Mouse (Mus musculus) liver (tissue): ENCODE results near the gene Phc3.
A peak's percentile ranks its signal among the peaks of the same experiment; 100 is the strongest.

Source experiments
- DNase-seq: peaks from one replicate; pipeline ENCODE4 v3.0.0-alpha.2; 2020; ENCODE audit warnings: mixed read lengths

Phc3 gene

GRCm38 (mm10) chr3:30976991-30977603 is 7.9 kb upstream of the Phc3 start:
- no peak for DNase-seq

- peak; percentile 62 for DNase-seq
Measured at GRCm38 (mm10) chr3:30975102-30975754, 6.0 kb upstream of the Phc3 start.

DNA sequence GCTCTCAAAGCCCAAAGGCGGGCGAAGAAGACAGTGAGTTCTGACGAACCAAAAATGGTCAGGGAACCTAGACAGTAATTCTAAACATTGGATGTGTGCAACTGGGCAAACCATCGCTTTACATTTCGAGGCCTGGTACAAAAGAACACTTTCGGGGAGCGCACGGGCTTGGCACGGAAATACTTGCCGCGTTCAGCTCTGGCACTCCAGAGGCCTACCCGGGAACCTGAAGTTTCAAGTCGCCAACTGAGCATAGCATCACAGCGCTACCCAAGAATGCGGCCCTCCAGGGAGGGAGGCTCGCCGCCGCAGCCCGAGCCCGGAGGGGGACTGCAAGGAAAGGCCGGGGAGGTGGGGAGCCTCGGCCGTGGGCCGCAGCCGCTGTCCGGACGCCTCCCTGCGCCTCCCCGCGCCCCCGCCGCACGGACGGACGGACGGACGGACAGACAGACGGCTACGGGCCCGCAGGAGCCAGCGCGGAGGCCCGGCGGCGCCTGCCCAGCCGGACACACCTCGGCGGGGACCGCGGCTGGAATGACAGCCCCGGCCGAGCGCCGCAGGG is 603 bp downstream of the Phc3 start:
- DNase-seq: peak; percentile 56

DNA sequence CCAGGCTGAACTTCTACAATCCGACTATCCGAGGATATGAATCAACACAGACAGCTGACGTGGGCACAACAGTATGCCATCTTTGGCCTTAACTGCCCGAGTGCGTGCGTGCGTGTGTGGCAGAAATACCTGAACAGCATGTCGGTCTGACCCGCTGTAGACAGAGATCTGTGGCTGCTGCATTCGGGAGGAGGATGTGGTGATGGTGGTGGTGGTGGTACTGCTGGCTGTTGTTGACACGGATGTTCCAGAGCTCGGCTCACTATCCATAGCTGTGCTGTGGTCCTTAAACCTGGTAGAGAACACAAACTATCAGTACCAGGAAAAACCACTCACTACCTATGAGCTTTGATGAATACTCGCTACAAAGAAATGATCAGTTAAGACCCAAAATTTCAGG is 3.6 kb downstream of the Phc3 start:
- DNase-seq: no peak

- no peak for DNase-seq
Measured at GRCm38 (mm10) chr3:30964216-30964615, 5.0 kb downstream of the Phc3 start.

DNA sequence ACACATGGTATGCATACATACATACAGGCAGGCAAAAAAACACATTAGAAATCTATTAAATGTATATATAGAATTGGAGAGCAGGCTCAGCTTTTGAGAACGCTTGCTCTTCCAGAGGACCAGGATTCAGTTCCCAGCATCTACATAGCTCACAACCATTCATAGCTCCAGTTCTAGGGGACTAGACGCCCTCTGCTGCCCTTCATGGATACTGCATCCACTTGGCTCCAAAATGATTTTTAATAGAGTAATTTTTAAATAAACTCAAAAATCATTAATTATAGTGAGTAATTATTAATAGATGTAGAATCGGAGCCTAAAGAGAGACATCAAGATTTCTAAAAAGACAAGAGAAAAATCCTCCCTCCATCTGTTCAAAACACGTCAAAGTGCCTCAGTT is 6.1 kb downstream of the Phc3 start:
- DNase-seq: no peak

- no peak for DNase-seq
Measured at GRCm38 (mm10) chr3:30959868-30960831, 9.1 kb downstream of the Phc3 start.

DNA sequence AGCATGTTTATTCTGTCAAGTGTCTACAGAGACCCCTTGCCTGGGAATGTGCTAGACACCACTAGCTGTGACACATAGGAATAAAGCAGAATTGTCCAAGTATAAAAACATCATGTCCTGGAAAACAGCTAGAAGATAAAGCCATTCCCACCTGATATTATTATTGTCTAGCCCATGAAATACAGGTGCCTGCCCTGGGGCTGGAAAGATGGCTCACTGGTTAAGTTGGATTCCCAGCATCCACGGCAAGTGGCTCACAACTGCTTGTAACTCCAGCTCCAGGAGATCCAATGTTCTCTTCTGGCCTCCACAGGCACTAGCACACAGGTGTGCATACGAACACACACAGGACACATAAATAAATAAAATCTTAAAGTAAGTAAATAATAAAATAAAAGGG is 10.5 kb downstream of the Phc3 start:
- no peak for DNase-seq

DNA sequence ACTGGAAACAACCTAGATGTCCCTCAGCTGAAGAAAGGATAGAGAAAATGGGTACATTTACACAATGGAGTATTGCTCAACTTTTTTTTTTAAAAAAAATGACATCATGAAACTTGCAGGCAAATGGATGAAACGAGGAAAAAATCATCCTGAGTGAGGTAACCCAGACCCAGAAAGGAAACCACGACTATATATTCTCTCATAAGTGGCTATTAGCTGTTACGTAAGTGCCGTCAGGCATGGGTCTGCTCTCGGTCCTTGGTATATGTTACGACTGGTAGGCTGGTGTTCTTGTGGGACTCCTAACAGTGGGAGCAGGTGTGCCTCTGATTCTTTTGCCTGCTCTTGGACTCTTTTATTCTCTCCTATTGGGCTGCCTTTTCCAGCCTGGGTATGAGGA is 12.9 kb downstream of the Phc3 start:
- DNase-seq: no peak

GRCm38 (mm10) chr3:30952273-30953070 is 16.7 kb downstream of the Phc3 start:
- no peak for DNase-seq

GRCm38 (mm10) chr3:30951652-30952051 is 17.6 kb downstream of the Phc3 start:
- no peak for DNase-seq

- no peak for DNase-seq
Measured at GRCm38 (mm10) chr3:30934384-30934783, 34.8 kb downstream of the Phc3 start.

- no peak for DNase-seq
Measured at GRCm38 (mm10) chr3:30929828-30930227, 39.4 kb downstream of the Phc3 start.

DNA sequence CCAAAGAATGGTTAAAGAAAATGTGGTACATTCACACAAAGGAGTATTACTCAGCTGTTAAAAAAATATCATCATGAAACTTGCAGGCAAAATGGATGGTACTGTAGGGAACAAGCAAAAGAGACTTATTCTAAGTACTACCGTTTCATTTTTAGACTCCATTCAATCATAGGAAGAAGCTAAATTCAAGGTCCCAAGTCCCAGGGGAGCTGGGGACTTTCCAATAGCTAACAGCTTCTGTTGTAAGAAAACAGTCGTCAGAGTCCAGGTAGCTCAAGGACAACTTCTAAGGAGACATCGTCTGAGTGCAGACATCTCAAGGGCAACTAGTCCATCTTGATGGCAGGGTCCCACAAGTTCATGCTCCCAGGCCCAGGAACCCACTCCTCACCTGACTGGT is 41.6 kb downstream of the Phc3 start:
- DNase-seq: no peak

GRCm38 (mm10) chr3:30917160-30917559 is 52.1 kb downstream of the Phc3 start:
- no peak for DNase-seq

- no peak for DNase-seq
Measured at GRCm38 (mm10) chr3:30904658-30905057, 64.6 kb downstream of the Phc3 start.

GRCm38 (mm10) chr3:30899407-30899806 is 69.8 kb downstream of the Phc3 start:
- no peak for DNase-seq

GRCm38 (mm10) chr3:30896721-30897120 is 72.5 kb downstream of the Phc3 start:
- DNase-seq: no peak

DNA sequence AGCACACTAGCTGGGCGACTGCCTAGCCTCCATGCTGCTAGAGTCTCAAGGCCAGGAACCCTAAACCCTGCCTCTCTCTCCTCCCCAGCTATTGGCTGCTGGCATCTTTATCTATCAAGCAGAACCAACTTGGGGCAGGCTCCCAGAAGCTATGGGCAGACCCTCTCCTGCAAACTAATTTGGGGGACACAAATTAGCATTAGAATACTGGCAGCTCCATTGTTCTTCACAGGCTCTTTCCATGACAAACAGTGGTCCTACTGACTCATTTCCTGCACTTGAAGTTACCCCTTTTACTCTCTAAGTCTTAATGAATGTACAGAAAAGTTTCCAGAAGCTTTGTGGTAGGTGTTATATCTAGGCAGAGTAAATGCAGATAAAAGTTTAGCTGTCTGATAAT is 80.2 kb downstream of the Phc3 start:
- DNase-seq: no peak

GRCm38 (mm10) chr3:30887449-30887848 is 81.8 kb downstream of the Phc3 start:
- DNase-seq: no peak

DNA sequence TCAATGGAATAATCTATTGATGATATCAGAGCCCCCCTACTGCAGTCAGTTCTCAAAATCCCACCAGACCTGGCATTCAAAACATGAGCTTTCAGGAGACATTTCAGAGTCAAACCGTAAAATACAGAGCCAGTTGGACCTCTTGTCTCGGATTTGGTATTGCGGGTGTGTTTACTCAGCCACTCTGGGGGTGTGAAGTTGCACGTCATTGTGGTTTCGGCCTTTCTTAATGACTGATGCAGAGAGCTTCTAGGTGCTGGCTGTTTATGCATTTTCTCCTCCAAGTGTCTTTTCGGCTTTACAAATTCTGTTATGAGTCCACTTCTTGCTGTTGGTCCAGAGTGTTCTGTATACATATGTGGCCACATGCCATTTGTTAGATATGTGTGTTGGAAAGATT is 92.5 kb downstream of the Phc3 start:
- no peak for DNase-seq

- no peak for DNase-seq
Measured at GRCm38 (mm10) chr3:30869995-30870394, 99.2 kb downstream of the Phc3 start.

GRCm38 (mm10) chr3:30868625-30869024 is 100.6 kb downstream of the Phc3 start:
- no peak for DNase-seq
